Mouse (Mus musculus): ENCODE data around the gene Vwa5b1.

Vwa5b1 gene

GRCm38 (mm10) chr4:138601926-138602325 is 33.8 kb downstream of the Vwa5b1 start:
- Histone ChIP-seq H3K4me3 (replicated peaks; ENCODE audit: low read length) (no peak overlapping the region), H3K36me3 (ENCODE audit: insufficient read depth, low read length) (no peaks in the 10 kb centered on the region), H3K27me3 (ENCODE audit: insufficient read depth, low read length) (peaks cover 33% of the 10 kb centered on the region), H3K9me3 (ENCODE audit: low read length) (peaks cover 8% of the 10 kb centered on the region; the same call in 1 of the 2 replicates), H3K4me1 (replicated peaks; ENCODE audit: low read depth, low read length) (peaks cover 12% of the 10 kb centered on the region)
- TF ChIP-seq POU5F1 (IDR thresholded peaks at IDR 0.05; ENCODE audit: borderline replicate concordance, low read length), result no peak
- TF ChIP-seq CTCF (conservative IDR thresholded peaks at IDR 0.05; ENCODE audit: low read length), result no peak
- no peak for TF ChIP-seq NANOG (IDR thresholded peaks at IDR 0.05; ENCODE audit: borderline replicate concordance, low read length)

- Histone ChIP-seq H3K36me3 (ENCODE audit: insufficient read depth, low read length) (no peaks in the 10 kb centered on the region), H3K9me3 (ENCODE audit: low read length) (peaks cover 8% of the 10 kb centered on the region; the same call in 1 of the 2 replicates), H3K4me3 (replicated peaks; ENCODE audit: low read length) (no peak overlapping the region), H3K27me3 (ENCODE audit: insufficient read depth, low read length) (no peaks in the 10 kb centered on the region; the same call in none of the 2 replicates), H3K4me1 (replicated peaks; ENCODE audit: low read depth, low read length) (peaks cover 23% of the 10 kb centered on the region)
- TF ChIP-seq NANOG (IDR thresholded peaks at IDR 0.05; ENCODE audit: borderline replicate concordance, low read length) (no peak), CTCF (conservative IDR thresholded peaks at IDR 0.05; ENCODE audit: low read length) (no peak), POU5F1 (IDR thresholded peaks at IDR 0.05; ENCODE audit: borderline replicate concordance, low read length) (no peak)
Measured at GRCm38 (mm10) chr4:138597904-138598347, 37.8 kb downstream of the Vwa5b1 start.

- H3K4me1 ChIP-seq (replicated peaks; ENCODE audit: low read depth, low read length), result peaks cover 27% of the 10 kb centered on the region
- no peaks in the 10 kb centered on the region for H3K36me3 ChIP-seq (ENCODE audit: insufficient read depth, low read length)
- TF ChIP-seq POU5F1 (IDR thresholded peaks at IDR 0.05; ENCODE audit: borderline replicate concordance, low read length), result no peak
- TF ChIP-seq CTCF (conservative IDR thresholded peaks at IDR 0.05; ENCODE audit: low read length), result no peak
- TF ChIP-seq NANOG (IDR thresholded peaks at IDR 0.05; ENCODE audit: borderline replicate concordance, low read length), result no peak
Measured at GRCm38 (mm10) chr4:138596391-138597130, 39.1 kb downstream of the Vwa5b1 start.

GRCm38 (mm10) chr4:138584946-138585345 is 50.7 kb downstream of the Vwa5b1 start:
- TF ChIP-seq CTCF (conservative IDR thresholded peaks at IDR 0.05; ENCODE audit: low read length) (no peak), NANOG (IDR thresholded peaks at IDR 0.05; ENCODE audit: borderline replicate concordance, low read length) (no peak), POU5F1 (IDR thresholded peaks at IDR 0.05; ENCODE audit: borderline replicate concordance, low read length) (no peak)
- Histone ChIP-seq H3K4me1 (replicated peaks; ENCODE audit: low read depth, low read length) (peaks cover 11% of the 10 kb centered on the region), H3K36me3 (ENCODE audit: insufficient read depth, low read length) (no peaks in the 10 kb centered on the region), H3K4me3 (replicated peaks; ENCODE audit: low read length) (no peak overlapping the region), H3K9me3 (ENCODE audit: low read length) (no peaks in the 10 kb centered on the region), H3K27me3 (ENCODE audit: insufficient read depth, low read length) (peaks cover 36% of the 10 kb centered on the region)

More at GRCm38 (mm10) chr4:138596391-138597130, 39.1 kb downstream of the Vwa5b1 start:
- peaks cover 8% of the 10 kb centered on the region; the same call in 1 of the 2 replicates for H3K9me3 ChIP-seq (ENCODE audit: low read length)
- no peak overlapping the region for H3K4me3 ChIP-seq (replicated peaks; ENCODE audit: low read length)
- H3K27me3 ChIP-seq (ENCODE audit: insufficient read depth, low read length), result no peaks in the 10 kb centered on the region; the same call in 1 of the 2 replicates

- no peaks in the 10 kb centered on the region for H3K36me3 ChIP-seq (ENCODE audit: insufficient read depth, low read length)
Measured at GRCm38 (mm10) chr4:138582446-138582845, 53.2 kb downstream of the Vwa5b1 start.

GRCm38 (mm10) chr4:138578406-138578805 is 57.3 kb downstream of the Vwa5b1 start:
- no peak for TF ChIP-seq CTCF (conservative IDR thresholded peaks at IDR 0.05; ENCODE audit: low read length)
- no peak for TF ChIP-seq NANOG (IDR thresholded peaks at IDR 0.05; ENCODE audit: borderline replicate concordance, low read length)
- no peak for TF ChIP-seq POU5F1 (IDR thresholded peaks at IDR 0.05; ENCODE audit: borderline replicate concordance, low read length)
- Histone ChIP-seq H3K9me3 (ENCODE audit: low read length) (no peaks in the 10 kb centered on the region), H3K4me1 (replicated peaks; ENCODE audit: low read depth, low read length) (peaks cover 35% of the 10 kb centered on the region), H3K4me3 (replicated peaks; ENCODE audit: low read length) (peak overlapping the region; percentile 43; the same call in 1 of the 2 replicates), H3K27me3 (ENCODE audit: insufficient read depth, low read length) (peaks cover 25% of the 10 kb centered on the region), H3K36me3 (ENCODE audit: insufficient read depth, low read length) (no peaks in the 10 kb centered on the region)

More at GRCm38 (mm10) chr4:138582446-138582845, 53.2 kb downstream of the Vwa5b1 start:
- H3K4me1 ChIP-seq (replicated peaks; ENCODE audit: low read depth, low read length), result peaks cover 27% of the 10 kb centered on the region
- TF ChIP-seq POU5F1 (IDR thresholded peaks at IDR 0.05; ENCODE audit: borderline replicate concordance, low read length), result no peak
- no peak for TF ChIP-seq NANOG (IDR thresholded peaks at IDR 0.05; ENCODE audit: borderline replicate concordance, low read length)
- no peak for TF ChIP-seq CTCF (conservative IDR thresholded peaks at IDR 0.05; ENCODE audit: low read length)
- H3K4me3 ChIP-seq (replicated peaks; ENCODE audit: low read length), result no peak overlapping the region
- H3K9me3 ChIP-seq (ENCODE audit: low read length), result no peaks in the 10 kb centered on the region
- peaks cover 42% of the 10 kb centered on the region for H3K27me3 ChIP-seq (ENCODE audit: insufficient read depth, low read length)

- Histone ChIP-seq H3K4me1 (replicated peaks; ENCODE audit: low read depth, low read length) (peaks cover 35% of the 10 kb centered on the region), H3K4me3 (replicated peaks; ENCODE audit: low read length) (no peak overlapping the region), H3K36me3 (ENCODE audit: insufficient read depth, low read length) (no peaks in the 10 kb centered on the region), H3K27me3 (ENCODE audit: insufficient read depth, low read length) (peaks cover 25% of the 10 kb centered on the region), H3K9me3 (ENCODE audit: low read length) (no peaks in the 10 kb centered on the region)
- TF ChIP-seq POU5F1 (IDR thresholded peaks at IDR 0.05; ENCODE audit: borderline replicate concordance, low read length), result no peak
- no peak for TF ChIP-seq NANOG (IDR thresholded peaks at IDR 0.05; ENCODE audit: borderline replicate concordance, low read length)
- TF ChIP-seq CTCF (conservative IDR thresholded peaks at IDR 0.05; ENCODE audit: low read length), result no peak
Measured at GRCm38 (mm10) chr4:138576661-138577060, 59.0 kb downstream of the Vwa5b1 start.

GRCm38 (mm10) chr4:138574800-138575606 is 60.7 kb downstream of the Vwa5b1 start:
- no peak for TF ChIP-seq NANOG (IDR thresholded peaks at IDR 0.05; ENCODE audit: borderline replicate concordance, low read length)
- TF ChIP-seq POU5F1 (IDR thresholded peaks at IDR 0.05; ENCODE audit: borderline replicate concordance, low read length), result no peak
- no peak for TF ChIP-seq CTCF (conservative IDR thresholded peaks at IDR 0.05; ENCODE audit: low read length)
- Histone ChIP-seq H3K4me1 (replicated peaks; ENCODE audit: low read depth, low read length) (peaks cover 24% of the 10 kb centered on the region), H3K36me3 (ENCODE audit: insufficient read depth, low read length) (no peaks in the 10 kb centered on the region), H3K9me3 (ENCODE audit: low read length) (no peaks in the 10 kb centered on the region), H3K4me3 (replicated peaks; ENCODE audit: low read length) (no peak overlapping the region), H3K27me3 (ENCODE audit: insufficient read depth, low read length) (peaks cover 9% of the 10 kb centered on the region; the same call in 1 of the 2 replicates)
